Mouse (Mus musculus) G1E (cell line): ENCODE measurements around the gene Mecom. TPM values are rescaled to one million over a fixed set of nuclear protein-coding genes. Genes with fewer than 3 reads are reported as not detected.

ENCODE experiments used
- ATAC-seq: 2 replicates; pipeline ENCODE4 v1.8.0; 2016; ENCODE audit warnings: mild to moderate bottlenecking; ENCODE audit not compliant: insufficient number of reproducible peaks, poor library complexity, low FRiP score, severe bottlenecking; ENCODE audit errors: extremely low read depth
- DNase-seq: peaks from one replicate; pipeline ENCODE4 v3.0.0; 2012; ENCODE audit warnings: low spot score
- H3K27me3 ChIP-seq: 2 replicates; pipeline ENCODE4 v1.6.1; 2012; ENCODE audit warnings: mild to moderate bottlenecking, low read length, inconsistent platforms; ENCODE audit not compliant: insufficient read depth
- H3K36me3 ChIP-seq: replicated peaks from 2 replicates; pipeline ENCODE3; 2012; ENCODE audit warnings: mild to moderate bottlenecking, inconsistent platforms
- H3K4me1 ChIP-seq: 2 replicates; pipeline ENCODE4 v1.6.1; 2012; ENCODE audit warnings: low read depth, low read length, inconsistent platforms, mixed read lengths; ENCODE audit not compliant: insufficient read depth
- H3K4me3 ChIP-seq: 2 replicates; pipeline ENCODE4 v1.5.1; 2012; ENCODE audit warnings: low read depth, mild to moderate bottlenecking, inconsistent platforms, low read length, moderate library complexity, mixed read lengths
- H3K9me3 ChIP-seq: replicated peaks from 2 replicates; pipeline ENCODE4 v1.6.1; 2012; ENCODE audit warnings: inconsistent platforms
- CTCF ChIP-seq: IDR thresholded peaks from 2 replicates; pipeline ENCODE4 v1.5.1; 2012; ENCODE audit warnings: low read depth, low read length, inconsistent platforms, mixed read lengths
- GATA1 ChIP-seq: IDR thresholded peaks from 2 replicates; pipeline ENCODE4 v1.6.1; 2012; ENCODE audit warnings: borderline replicate concordance, low read length, inconsistent platforms, mixed read lengths
- GATA2 ChIP-seq: IDR thresholded peaks from 2 replicates; pipeline ENCODE4 v1.6.1; 2012; ENCODE audit warnings: low read depth, low read length, inconsistent platforms, borderline replicate concordance
- POLR2AphosphoS5 ChIP-seq: IDR thresholded peaks from 2 replicates; pipeline ENCODE4 v1.6.1; 2012; ENCODE audit warnings: low read depth, low read length, inconsistent platforms; ENCODE audit not compliant: insufficient replicate concordance
- TAL1 ChIP-seq: conservative IDR thresholded peaks from 2 replicates; pipeline ENCODE4 v1.6.1; 2012; ENCODE audit warnings: low read depth, low read length, inconsistent platforms, mixed read lengths
- polyA plus RNA-seq: library from polyadenylated mRNA; stranded (reverse); fragments of >175 nt; gene quantifications from 2 replicates; pipeline ENCODE4 v1.2.3, GENCODE M21; 2012
- total RNA-seq, 2 experiments: library from RNA; stranded (forward) in 1 of 2; stranded (reverse) in 1 of 2; fragments of 200-1000 nt in 1 of 2; fragments of >200 nt in 1 of 2; fragmentation: Nextera tagmentation in 1 of 2; gene quantifications; 2 replicates each; pipeline ENCODE4 v1.2.3; 2014 to 2017

Mecom gene
- total and polyA plus RNA-seq, 3 experiments = 0.05 TPM; not detected in 2

DNA sequence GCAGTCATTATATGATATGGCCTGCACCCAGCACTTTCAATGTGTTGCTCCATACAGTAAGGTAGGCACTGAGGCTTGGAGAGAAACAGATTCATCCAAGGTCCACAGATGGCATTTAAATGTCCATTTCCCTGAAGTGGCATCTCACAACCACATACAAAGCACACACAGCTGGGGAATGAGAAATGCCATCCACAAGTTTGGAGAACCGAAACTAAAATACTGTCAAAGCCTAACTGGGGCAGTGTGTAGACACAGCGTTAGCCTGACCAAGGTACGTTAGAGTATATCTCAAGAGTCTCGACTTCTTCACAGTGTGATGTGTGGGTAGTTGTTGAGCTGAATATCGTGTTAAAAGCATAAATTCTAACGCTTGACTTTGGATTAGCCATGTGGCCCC is 133.6 kb downstream of the Mecom start:
- H3K27me3 ChIP-seq = 0 out of 2 replicates have a peak, but pooled peaks cover under 1% of the 10 kb centered on the region
- no peak overlapping the region for H3K4me3 ChIP-seq
- no peaks in the 10 kb centered on the region for H3K9me3 ChIP-seq
- no peak for TF ChIP-seq CTCF
- TF ChIP-seq POLR2AphosphoS5 = no peak
- TF ChIP-seq GATA1 = no peak
- H3K36me3 ChIP-seq = no peaks in the 10 kb centered on the region
- ATAC-seq (no peak), DNase-seq (no peak)
- no peaks in the 10 kb centered on the region for H3K4me1 ChIP-seq

DNA sequence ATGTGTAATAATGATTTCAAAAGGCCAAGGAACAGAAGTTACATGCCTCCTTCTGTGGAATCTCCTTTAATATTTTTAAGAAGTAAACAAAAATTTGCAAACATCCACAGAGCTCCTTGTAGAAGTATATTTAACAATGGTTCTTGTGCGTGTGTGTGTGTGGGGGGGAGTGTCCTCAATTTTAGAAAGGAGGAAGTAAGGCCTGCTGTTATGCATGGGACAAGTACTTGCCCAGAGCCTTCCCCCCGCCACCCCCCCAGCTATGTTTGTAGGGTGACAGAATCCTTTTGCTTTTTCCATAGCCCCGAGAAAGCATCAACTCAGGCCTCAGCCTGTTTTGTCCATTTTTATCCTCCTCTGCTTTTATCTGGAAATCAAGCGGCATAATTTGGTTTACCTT is 137.0 kb downstream of the Mecom start:
- Histone ChIP-seq H3K4me1 (no peaks in the 10 kb centered on the region), H3K4me3 (no peak overlapping the region), H3K27me3 (0 out of 2 replicates have a peak, but pooled peaks cover 2% of the 10 kb centered on the region), H3K9me3 (no peaks in the 10 kb centered on the region), H3K36me3 (no peaks in the 10 kb centered on the region)
- no peak for TF ChIP-seq GATA2
- TF ChIP-seq POLR2AphosphoS5 = no peak
- TF ChIP-seq CTCF = no peak
- TF ChIP-seq GATA1 = no peak
- TF ChIP-seq TAL1 = no peak
- DNase-seq (no peak), ATAC-seq (no peak)

DNA sequence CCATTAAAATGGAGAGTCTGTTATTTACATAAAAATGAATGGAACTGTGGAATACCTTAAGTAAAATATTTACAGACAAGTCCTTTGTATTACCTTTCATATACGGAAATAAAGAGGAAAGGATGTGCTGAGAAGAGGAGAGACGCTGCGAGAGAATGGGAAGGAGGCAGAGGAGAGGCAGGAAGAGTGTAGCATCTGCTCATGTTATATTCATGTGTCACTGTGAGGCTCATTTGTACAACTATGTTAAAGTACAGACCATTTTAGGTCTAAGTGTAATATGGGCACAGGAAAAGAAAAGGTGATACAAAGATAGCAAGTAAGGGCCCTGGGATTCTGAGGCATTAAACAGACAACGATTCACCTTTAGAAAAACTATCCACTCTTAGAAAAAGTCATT is 143.0 kb downstream of the Mecom start:
- ATAC-seq = no peak
- TF ChIP-seq GATA2 = no peak
- no peak for TF ChIP-seq POLR2AphosphoS5
- TF ChIP-seq GATA1 = no peak
- TF ChIP-seq CTCF = no peak
- no peak for TF ChIP-seq TAL1
- DNase-seq = no peak
- Histone ChIP-seq H3K4me3 (no peak overlapping the region), H3K9me3 (no peaks in the 10 kb centered on the region), H3K36me3 (no peaks in the 10 kb centered on the region), H3K4me1 (no peaks in the 10 kb centered on the region), H3K27me3 (0 out of 2 replicates have a peak, but pooled peaks cover 2% of the 10 kb centered on the region)

DNA sequence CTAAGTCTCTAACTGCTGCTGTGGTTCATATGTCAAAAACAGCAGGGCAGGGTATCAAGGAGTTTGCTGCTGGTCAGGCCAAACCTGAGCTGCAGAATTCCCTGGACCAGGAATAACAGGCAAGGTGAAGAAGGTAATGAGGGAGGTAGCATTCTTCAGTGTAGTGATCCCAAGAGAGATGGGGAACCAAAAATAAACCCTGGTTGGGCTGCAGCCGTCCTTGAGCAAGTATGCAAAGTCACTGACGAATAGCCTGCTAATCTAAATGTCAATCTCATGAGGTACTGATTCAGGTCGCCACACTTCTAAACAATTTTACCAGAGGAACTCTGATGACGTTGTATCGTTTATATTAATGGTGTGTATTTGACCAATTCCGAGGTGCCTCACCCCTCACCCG is 148.9 kb downstream of the Mecom start:
- TF ChIP-seq TAL1 (no peak), GATA2 (no peak), CTCF (no peak), POLR2AphosphoS5 (no peak), GATA1 (no peak)

DNA sequence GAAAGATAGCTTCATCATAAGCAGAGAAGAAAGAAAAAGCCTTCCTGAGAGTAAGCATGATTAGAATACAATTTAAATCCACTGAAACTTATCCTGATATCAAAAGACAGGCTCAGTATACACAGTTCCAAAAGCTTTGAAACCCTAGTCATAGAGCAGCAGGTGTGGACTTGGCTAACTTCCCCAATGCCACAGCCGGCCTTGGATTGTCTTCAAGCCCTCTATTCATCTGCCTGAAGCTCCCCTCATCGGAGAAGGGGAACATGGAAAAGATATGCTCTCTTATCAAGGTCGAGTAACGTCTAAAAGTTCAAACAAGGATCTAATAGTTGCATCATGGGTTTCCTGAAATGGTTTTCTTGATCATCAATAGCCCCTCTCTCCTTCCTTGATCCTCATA is 152.9 kb downstream of the Mecom start:
- H3K9me3 ChIP-seq = no peaks in the 10 kb centered on the region
- no peak for TF ChIP-seq POLR2AphosphoS5
- no peak overlapping the region for H3K4me3 ChIP-seq
- ATAC-seq = no peak
- peaks cover 3% of the 10 kb centered on the region; the same call in 1 of the 2 replicates for H3K27me3 ChIP-seq
- no peaks in the 10 kb centered on the region for H3K4me1 ChIP-seq
- H3K36me3 ChIP-seq = no peaks in the 10 kb centered on the region
- DNase-seq = no peak

More for the DNA sequence above, 148.9 kb downstream of the Mecom start:
- no peak overlapping the region for H3K4me3 ChIP-seq
- no peak for DNase-seq
- ATAC-seq = no peak
- H3K27me3 ChIP-seq = no peaks in the 10 kb centered on the region
- H3K36me3 ChIP-seq = no peaks in the 10 kb centered on the region
- no peaks in the 10 kb centered on the region for H3K4me1 ChIP-seq
- no peaks in the 10 kb centered on the region for H3K9me3 ChIP-seq

DNA sequence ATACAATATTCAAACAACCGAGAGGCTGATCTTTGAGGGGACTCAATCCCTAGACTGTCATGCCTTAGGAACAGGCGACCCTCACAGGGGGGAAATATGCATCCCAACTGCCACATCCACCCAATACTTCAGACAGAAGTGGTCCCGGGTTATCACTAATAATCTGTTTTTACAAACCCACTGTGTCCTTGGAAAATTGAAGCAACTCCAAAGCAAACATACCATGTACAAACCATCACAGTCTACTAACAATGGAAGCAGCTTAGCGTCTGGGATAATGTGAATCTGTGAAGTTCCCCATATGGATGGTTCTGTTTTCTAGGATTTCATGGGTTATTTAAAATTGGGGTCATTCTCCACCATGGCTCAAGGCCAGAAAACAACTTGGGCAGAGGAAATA is 155.1 kb downstream of the Mecom start:
- Histone ChIP-seq H3K27me3 (peaks cover 3% of the 10 kb centered on the region; the same call in 1 of the 2 replicates), H3K4me1 (no peaks in the 10 kb centered on the region), H3K36me3 (no peaks in the 10 kb centered on the region), H3K4me3 (no peak overlapping the region), H3K9me3 (no peaks in the 10 kb centered on the region)
- DNase-seq = no peak
- no peak for TF ChIP-seq TAL1
- TF ChIP-seq CTCF = no peak
- no peak for TF ChIP-seq GATA2
- no peak for TF ChIP-seq POLR2AphosphoS5
- no peak for TF ChIP-seq GATA1
- ATAC-seq = no peak

DNA sequence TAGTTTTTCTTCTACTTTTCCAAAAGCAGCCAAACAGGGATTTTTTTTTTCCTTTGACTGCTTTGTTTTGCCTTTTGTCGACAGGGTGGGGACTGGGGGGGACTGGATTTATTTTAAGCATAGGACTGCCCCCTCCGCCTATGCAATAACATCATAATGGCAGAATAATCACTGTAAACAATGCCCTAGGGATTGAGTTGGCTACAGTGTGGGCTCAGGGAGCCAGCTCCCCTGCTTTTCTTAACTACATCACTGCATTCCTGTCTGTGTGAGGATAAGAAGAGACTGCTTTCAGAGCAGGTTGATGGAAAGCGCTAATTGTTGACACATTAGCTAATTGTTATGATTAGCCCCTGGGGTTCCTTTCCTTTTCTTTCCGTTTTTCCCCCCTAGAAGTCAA is 155.6 kb downstream of the Mecom start:
- DNase-seq (no peak), ATAC-seq (no peak)
- peaks cover 3% of the 10 kb centered on the region; the same call in 1 of the 2 replicates for H3K27me3 ChIP-seq
- no peak overlapping the region for H3K4me3 ChIP-seq
- H3K9me3 ChIP-seq = no peaks in the 10 kb centered on the region
- no peaks in the 10 kb centered on the region for H3K36me3 ChIP-seq
- no peaks in the 10 kb centered on the region for H3K4me1 ChIP-seq
- no peak for TF ChIP-seq CTCF
- no peak for TF ChIP-seq GATA1
- TF ChIP-seq TAL1 = no peak
- TF ChIP-seq POLR2AphosphoS5 = no peak
- no peak for TF ChIP-seq GATA2
